Mouse (Mus musculus) retina, postnatal 1 day (tissue): ENCODE results near the gene Rundc3a.

Experiments used
- DNase-seq: peaks from one replicate; pipeline ENCODE4 v3.0.0-alpha.2; 2012

Gene Rundc3a

GRCm38 (mm10) chr11:102436471-102436790 is 43.2 kb downstream of the Rundc3a start:
- no peak for DNase-seq

GRCm38 (mm10) chr11:102437120-102438061 is 44.2 kb downstream of the Rundc3a start:
- DNase-seq = peak; percentile 88

GRCm38 (mm10) chr11:102438212-102439092 is 45.2 kb downstream of the Rundc3a start:
- peak; percentile 92 for DNase-seq

- DNase-seq = no peak
These were observed 46.2 kb downstream of the Rundc3a start for GRCm38 (mm10) chr11:102439093-102440082.

- DNase-seq = no peak
These were observed 47.1 kb downstream of the Rundc3a start for GRCm38 (mm10) chr11:102440255-102440654.

GRCm38 (mm10) chr11:102441434-102441833 is 48.2 kb downstream of the Rundc3a start:
- peak; percentile 26 for DNase-seq

- DNase-seq = no peak
These were observed 48.9 kb downstream of the Rundc3a start for GRCm38 (mm10) chr11:102442089-102442488.

GRCm38 (mm10) chr11:102443740-102444139 is 50.5 kb downstream of the Rundc3a start:
- DNase-seq = no peak

- DNase-seq = no peak
These were observed 51.1 kb downstream of the Rundc3a start for GRCm38 (mm10) chr11:102444321-102444720.

- peak; percentile 77 for DNase-seq
These were observed 51.6 kb downstream of the Rundc3a start for GRCm38 (mm10) chr11:102444781-102445180.

- peak; percentile 67 for DNase-seq
These were observed 52.2 kb downstream of the Rundc3a start for GRCm38 (mm10) chr11:102445264-102445890.

GRCm38 (mm10) chr11:102445891-102446361 is 52.7 kb downstream of the Rundc3a start:
- peak; percentile 74 for DNase-seq

GRCm38 (mm10) chr11:102446581-102447461 is 53.6 kb downstream of the Rundc3a start:
- DNase-seq = peak; percentile 74

- peak; percentile 87 for DNase-seq
These were observed 54.3 kb downstream of the Rundc3a start, which contains the start of gene Fam171a2 for GRCm38 (mm10) chr11:102447497-102447896. Gene Fam171a2, minus strand, starts transcription at chr11:102447682.

GRCm38 (mm10) chr11:102448327-102448726 is 55.1 kb downstream of the Rundc3a start:
- peak; percentile 30 for DNase-seq

- no peak for DNase-seq
These were observed 56.1 kb downstream of the Rundc3a start for GRCm38 (mm10) chr11:102449043-102450008.
